Mouse (Mus musculus): ENCODE measurements at regions not wholly inside any gene's neighbourhood (a gene's known extent, or its start where the extent isn't known, plus 50 kb on each side); places are given as distances from the start of the nearest gene placed in this dataset.

DNA sequence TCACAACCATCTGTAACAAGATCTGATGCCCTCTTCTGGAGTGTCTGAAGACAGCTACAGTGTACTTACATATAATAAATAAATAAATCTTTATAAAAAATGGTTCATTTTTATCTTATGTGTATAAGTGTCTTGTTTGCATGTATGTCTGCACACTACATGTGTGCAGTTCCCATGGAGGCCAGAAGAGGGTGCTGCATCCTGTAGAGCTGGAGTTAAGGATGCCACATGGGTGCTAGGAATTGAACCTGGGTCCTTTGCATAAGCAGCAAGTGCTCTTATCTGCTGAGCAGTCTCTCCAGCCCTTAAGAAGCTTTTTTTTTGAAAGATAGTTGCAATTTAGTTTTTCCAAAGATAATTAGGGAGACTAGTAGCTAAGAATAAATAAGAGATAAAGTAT is 264.9 kb downstream of the Uaca start:
- Histone ChIP-seq H3K4me1 (replicated peaks; ENCODE audit: control insufficient read depth, insufficient read depth, low read length) (no peaks in the 10 kb centered on the region; the same call in none of the 2 replicates), H3K4me3 (ENCODE audit: low read depth, low read length) (no peak overlapping the region), H3K36me3 (ENCODE audit: control insufficient read depth, insufficient read depth, low read length) (no peaks in the 10 kb centered on the region), H3K9ac (ENCODE audit: low read depth, low read length) (no peak overlapping the region), H3K27ac (ENCODE audit: low read depth, low read length) (no peak overlapping the region), H3K9me3 (ENCODE audit: control insufficient read depth, low read length) (no peaks in the 10 kb centered on the region; the same call in 1 of the 2 replicates), H3K4me2 (no peak overlapping the region), H3K27me3 (replicated peaks; ENCODE audit: control insufficient read depth, insufficient read depth, low read length) (peaks cover 16% of the 10 kb centered on the region)
- no peak for ATAC-seq (replicated peaks; ENCODE audit: low FRiP score)
- DNase-seq (ENCODE audit: low spot score): no peak

DNA sequence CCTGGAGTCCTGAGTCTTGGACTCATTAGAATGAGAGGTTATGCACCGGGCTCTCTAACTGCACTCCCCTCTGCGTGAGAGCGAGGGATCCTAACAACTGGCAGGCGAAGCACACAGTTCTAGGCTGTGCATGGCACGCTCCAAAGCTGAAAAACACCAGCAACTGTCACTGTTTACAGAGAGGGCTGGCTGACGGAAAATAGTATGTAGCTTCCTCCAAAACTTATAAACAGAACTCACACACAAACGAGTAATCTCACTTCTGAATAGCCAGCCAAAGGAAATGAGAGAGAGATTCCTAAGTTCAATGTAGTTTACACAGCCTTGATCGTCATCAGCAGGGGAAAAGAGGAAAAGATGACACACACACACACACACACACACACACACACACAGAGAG is 266.6 kb downstream of the Uaca start:
- H3K36me3 ChIP-seq (ENCODE audit: control insufficient read depth, insufficient read depth, low read length): no peaks in the 10 kb centered on the region
- no peak overlapping the region for H3K9ac ChIP-seq (ENCODE audit: low read depth, low read length)
- H3K27ac ChIP-seq (ENCODE audit: low read depth, low read length): no peak overlapping the region
- no peaks in the 10 kb centered on the region; the same call in 1 of the 2 replicates for H3K4me1 ChIP-seq (replicated peaks; ENCODE audit: control insufficient read depth, insufficient read depth, low read length)
- ATAC-seq (replicated peaks; ENCODE audit: low FRiP score) (no peak), DNase-seq (ENCODE audit: low spot score) (no peak)
- H3K27me3 ChIP-seq (replicated peaks; ENCODE audit: control insufficient read depth, insufficient read depth, low read length): peaks cover 9% of the 10 kb centered on the region
- H3K4me2 ChIP-seq: no peak overlapping the region
- H3K9me3 ChIP-seq (ENCODE audit: control insufficient read depth, low read length): no peaks in the 10 kb centered on the region; the same call in 1 of the 2 replicates
- no peak overlapping the region for H3K4me3 ChIP-seq (ENCODE audit: low read depth, low read length)
- 68% methylated on average over 8 of the region's 8 CpGs for WGBS

DNA sequence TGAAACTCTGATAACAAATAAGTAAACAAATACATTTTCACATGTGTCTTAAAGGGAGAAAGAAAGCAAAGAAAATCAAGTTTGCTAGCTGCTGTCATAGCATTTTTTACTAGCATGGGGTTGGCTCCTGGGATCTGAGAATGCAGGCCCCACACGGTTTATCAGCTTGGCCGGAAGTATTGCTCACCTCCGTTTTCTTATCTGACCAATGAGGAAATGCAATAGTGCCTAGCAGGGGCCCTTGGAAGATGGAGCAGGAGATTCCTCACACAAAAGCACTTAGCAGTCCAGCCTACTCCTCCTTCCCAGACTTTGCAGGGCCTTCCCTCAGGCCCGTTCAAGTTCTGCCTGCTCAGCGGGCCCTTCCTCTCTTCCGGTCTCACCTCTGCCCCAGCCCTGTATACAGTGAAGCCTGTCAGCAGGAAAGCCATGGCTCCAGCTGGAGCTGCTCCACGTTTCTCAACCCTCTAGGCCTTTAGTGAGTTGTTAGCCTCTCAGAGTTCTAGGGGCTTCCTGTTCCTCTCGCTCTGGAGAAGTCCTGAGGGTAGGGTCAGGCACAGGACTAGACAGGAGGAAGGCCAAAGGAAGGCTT is 270.5 kb downstream of the Uaca start:
- Histone ChIP-seq H3K27ac (ENCODE audit: low read depth, low read length) (no peak overlapping the region), H3K4me1 (replicated peaks; ENCODE audit: control insufficient read depth, insufficient read depth, low read length) (peaks cover 4% of the 10 kb centered on the region), H3K9me3 (ENCODE audit: control insufficient read depth, low read length) (no peaks in the 10 kb centered on the region; the same call in 1 of the 2 replicates), H3K9ac (ENCODE audit: low read depth, low read length) (no peak overlapping the region), H3K4me2 (no peak overlapping the region), H3K27me3 (replicated peaks; ENCODE audit: control insufficient read depth, insufficient read depth, low read length) (0 out of 2 replicates have a peak, but pooled peaks cover 5% of the 10 kb centered on the region), H3K4me3 (ENCODE audit: low read depth, low read length) (no peak overlapping the region), H3K36me3 (ENCODE audit: control insufficient read depth, insufficient read depth, low read length) (no peaks in the 10 kb centered on the region)
- 31% methylated on average over 8 of the region's 8 CpGs for WGBS
- no peak for DNase-seq (ENCODE audit: low spot score)
- ATAC-seq (replicated peaks; ENCODE audit: low FRiP score): no peak

DNA sequence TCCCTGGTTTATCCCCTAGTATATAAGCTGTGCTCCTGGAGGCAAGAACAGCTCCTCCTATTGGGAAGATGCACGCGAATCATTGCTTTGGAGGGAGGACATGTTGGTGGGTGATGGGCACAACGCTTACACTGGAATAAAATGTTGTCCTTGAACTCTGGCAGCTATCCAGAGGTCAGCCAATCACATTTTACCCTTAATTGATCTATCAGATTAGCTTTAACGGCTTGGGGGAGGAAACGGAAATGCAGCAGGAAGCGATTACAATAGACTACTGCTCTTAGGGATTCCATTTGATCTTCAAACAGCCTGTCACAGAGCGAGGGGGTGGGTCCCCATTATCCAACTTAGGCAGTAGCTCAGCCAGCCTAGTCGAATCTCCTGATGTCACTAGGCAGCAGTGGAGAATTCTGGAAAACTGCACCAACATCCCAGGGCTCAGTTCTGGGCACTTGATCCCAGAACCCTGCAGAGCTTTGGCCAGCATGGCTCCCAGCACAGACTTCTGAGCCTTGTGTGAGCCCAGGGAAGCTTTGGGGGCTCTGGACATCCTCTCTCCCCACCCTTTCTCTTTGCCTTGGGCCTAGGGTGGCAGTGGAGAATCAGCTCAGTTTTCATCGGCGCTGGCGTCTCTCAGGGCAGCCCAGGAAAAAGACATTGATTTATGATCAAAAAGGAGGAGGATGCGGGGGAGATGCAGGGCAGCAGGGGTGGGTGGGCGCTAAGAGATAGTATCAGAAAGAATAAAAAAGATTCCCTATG is 275.4 kb downstream of the Uaca start:
- Histone ChIP-seq H3K4me3 (ENCODE audit: low read depth, low read length) (no peak overlapping the region), H3K27ac (ENCODE audit: low read depth, low read length) (no peak overlapping the region), H3K9ac (ENCODE audit: low read depth, low read length) (no peak overlapping the region), H3K4me1 (replicated peaks; ENCODE audit: control insufficient read depth, insufficient read depth, low read length) (peaks cover 4% of the 10 kb centered on the region), H3K27me3 (replicated peaks; ENCODE audit: control insufficient read depth, insufficient read depth, low read length) (no peaks in the 10 kb centered on the region; the same call in 1 of the 2 replicates), H3K9me3 (ENCODE audit: control insufficient read depth, low read length) (no peaks in the 10 kb centered on the region), H3K4me2 (no peak overlapping the region), H3K36me3 (ENCODE audit: control insufficient read depth, insufficient read depth, low read length) (no peaks in the 10 kb centered on the region)
- DNase-seq (ENCODE audit: low spot score) (no peak), ATAC-seq (replicated peaks; ENCODE audit: low FRiP score) (no peak)
- WGBS: 30% methylated on average over 13 of the region's 13 CpGs

DNA sequence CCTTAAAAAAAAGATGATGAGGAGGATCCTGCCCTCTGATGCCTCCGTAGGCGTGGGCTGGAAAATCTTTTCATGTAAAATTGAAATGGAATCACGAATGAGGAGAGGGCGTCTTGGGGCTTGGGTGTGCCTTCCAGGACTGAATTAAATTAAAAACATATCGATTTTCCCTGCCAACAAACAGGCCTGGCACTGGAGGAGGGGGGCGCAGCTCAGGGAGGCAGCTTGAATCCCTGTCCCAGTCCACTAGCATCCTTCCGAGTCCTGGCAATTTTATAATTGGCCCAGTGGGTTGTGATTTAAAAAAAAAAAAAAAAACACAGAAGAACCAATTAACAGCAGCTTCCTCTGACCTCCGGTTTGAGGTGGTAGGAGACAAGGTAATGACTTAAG is 276.0 kb downstream of the Uaca start:
- Histone ChIP-seq H3K4me2 (no peak overlapping the region), H3K27ac (ENCODE audit: low read depth, low read length) (no peak overlapping the region), H3K9me3 (ENCODE audit: control insufficient read depth, low read length) (no peaks in the 10 kb centered on the region), H3K36me3 (ENCODE audit: control insufficient read depth, insufficient read depth, low read length) (no peaks in the 10 kb centered on the region), H3K9ac (ENCODE audit: low read depth, low read length) (no peak overlapping the region), H3K27me3 (replicated peaks; ENCODE audit: control insufficient read depth, insufficient read depth, low read length) (no peaks in the 10 kb centered on the region; the same call in 1 of the 2 replicates), H3K4me1 (replicated peaks; ENCODE audit: control insufficient read depth, insufficient read depth, low read length) (peaks cover 4% of the 10 kb centered on the region), H3K4me3 (ENCODE audit: low read depth, low read length) (no peak overlapping the region)
- DNase-seq (ENCODE audit: low spot score) (no peak), ATAC-seq (replicated peaks; ENCODE audit: low FRiP score) (no peak)
- 64% methylated on average over 8 of the region's 8 CpGs for WGBS

DNA sequence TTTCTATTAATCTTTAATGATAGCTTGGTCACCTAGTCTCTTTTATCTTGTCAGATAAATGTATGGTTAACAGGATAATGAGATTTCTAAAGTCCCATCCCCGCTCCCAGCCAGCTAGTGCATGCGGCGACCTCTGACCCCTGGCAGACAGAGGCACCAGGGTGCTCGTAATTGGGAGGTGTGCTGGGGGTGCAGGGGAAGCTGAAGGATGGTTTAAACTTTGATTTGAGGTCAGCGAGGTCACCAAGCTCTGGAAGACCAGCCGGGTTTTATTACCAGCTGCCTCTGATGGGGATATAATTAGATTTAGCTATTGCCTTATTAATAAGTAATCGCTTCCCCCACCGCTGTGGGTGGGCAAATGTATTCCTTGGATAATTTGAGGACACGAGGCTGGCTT is 276.5 kb downstream of the Uaca start:
- Histone ChIP-seq H3K36me3 (ENCODE audit: control insufficient read depth, insufficient read depth, low read length) (no peaks in the 10 kb centered on the region), H3K9ac (ENCODE audit: low read depth, low read length) (no peak overlapping the region), H3K27me3 (replicated peaks; ENCODE audit: control insufficient read depth, insufficient read depth, low read length) (no peaks in the 10 kb centered on the region; the same call in 1 of the 2 replicates), H3K4me3 (ENCODE audit: low read depth, low read length) (no peak overlapping the region), H3K4me1 (replicated peaks; ENCODE audit: control insufficient read depth, insufficient read depth, low read length) (peaks cover 4% of the 10 kb centered on the region), H3K9me3 (ENCODE audit: control insufficient read depth, low read length) (no peaks in the 10 kb centered on the region), H3K27ac (ENCODE audit: low read depth, low read length) (no peak overlapping the region), H3K4me2 (no peak overlapping the region)
- DNase-seq (ENCODE audit: low spot score) (no peak), ATAC-seq (replicated peaks; ENCODE audit: low FRiP score) (no peak)
- 48% methylated on average over 9 of the region's 9 CpGs for WGBS

DNA sequence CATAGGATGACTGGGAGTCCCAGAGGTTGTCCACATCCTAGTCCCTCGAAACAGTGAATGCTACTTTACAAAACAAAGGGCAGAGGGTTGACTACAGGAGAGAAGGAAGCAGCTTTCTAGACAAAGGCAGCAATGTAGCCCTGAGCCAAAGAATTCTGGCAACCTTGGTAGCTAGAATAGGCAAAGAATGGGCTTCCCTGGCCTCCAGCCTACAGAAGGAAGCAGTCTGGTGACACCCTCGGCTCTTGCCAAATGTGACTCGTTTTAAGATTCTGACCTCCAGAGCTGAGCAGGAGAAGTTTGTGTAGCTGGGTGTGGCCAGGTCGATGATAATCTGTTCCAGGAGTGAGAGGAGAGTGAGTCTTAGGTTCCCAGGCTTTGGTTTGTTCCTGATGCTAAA is 279.1 kb downstream of the Uaca start:
- no peak for ATAC-seq (replicated peaks; ENCODE audit: low FRiP score)
- Histone ChIP-seq H3K4me2 (no peak overlapping the region), H3K4me1 (replicated peaks; ENCODE audit: control insufficient read depth, insufficient read depth, low read length) (peaks cover 4% of the 10 kb centered on the region), H3K4me3 (ENCODE audit: low read depth, low read length) (no peak overlapping the region), H3K9ac (ENCODE audit: low read depth, low read length) (no peak overlapping the region), H3K9me3 (ENCODE audit: control insufficient read depth, low read length) (no peaks in the 10 kb centered on the region), H3K27ac (ENCODE audit: low read depth, low read length) (no peak overlapping the region), H3K36me3 (ENCODE audit: control insufficient read depth, insufficient read depth, low read length) (no peaks in the 10 kb centered on the region), H3K27me3 (replicated peaks; ENCODE audit: control insufficient read depth, insufficient read depth, low read length) (no peaks in the 10 kb centered on the region; the same call in 1 of the 2 replicates)
- WGBS: 58% methylated on average over 4 of the region's 4 CpGs
- no peak for DNase-seq (ENCODE audit: low spot score)

DNA sequence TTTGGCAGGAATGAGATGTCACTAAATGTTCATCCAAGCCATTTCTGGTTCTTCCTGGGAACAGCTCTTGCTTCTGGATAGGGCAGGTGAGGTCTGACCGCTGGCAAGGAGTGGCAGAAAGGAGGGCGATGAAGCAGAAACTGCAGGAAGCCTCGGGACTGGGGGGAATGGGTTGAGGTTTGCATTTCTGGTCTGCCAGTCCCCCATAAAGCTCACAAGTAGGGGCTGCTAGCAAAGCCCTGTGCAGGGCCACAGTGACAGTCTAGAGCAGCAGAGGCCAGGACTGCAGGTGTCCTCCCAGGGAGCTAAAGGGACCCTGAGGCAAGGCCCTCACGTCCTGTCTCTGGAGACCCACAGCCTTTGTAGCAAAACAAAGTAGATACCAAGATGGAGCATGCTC is 280.7 kb downstream of the Uaca start:
- H3K9me3 ChIP-seq (ENCODE audit: control insufficient read depth, low read length): no peaks in the 10 kb centered on the region
- no peaks in the 10 kb centered on the region for H3K36me3 ChIP-seq (ENCODE audit: control insufficient read depth, insufficient read depth, low read length)
- no peak overlapping the region for H3K27ac ChIP-seq (ENCODE audit: low read depth, low read length)
- WGBS: 81% methylated on average over 4 of the region's 4 CpGs
- DNase-seq (ENCODE audit: low spot score): no peak
- ATAC-seq (replicated peaks; ENCODE audit: low FRiP score): no peak
- no peak overlapping the region for H3K9ac ChIP-seq (ENCODE audit: low read depth, low read length)
- no peaks in the 10 kb centered on the region; the same call in 1 of the 2 replicates for H3K27me3 ChIP-seq (replicated peaks; ENCODE audit: control insufficient read depth, insufficient read depth, low read length)
- H3K4me2 ChIP-seq: no peak overlapping the region
- H3K4me1 ChIP-seq (replicated peaks; ENCODE audit: control insufficient read depth, insufficient read depth, low read length): no peaks in the 10 kb centered on the region; the same call in 1 of the 2 replicates
- no peak overlapping the region for H3K4me3 ChIP-seq (ENCODE audit: low read depth, low read length)

DNA sequence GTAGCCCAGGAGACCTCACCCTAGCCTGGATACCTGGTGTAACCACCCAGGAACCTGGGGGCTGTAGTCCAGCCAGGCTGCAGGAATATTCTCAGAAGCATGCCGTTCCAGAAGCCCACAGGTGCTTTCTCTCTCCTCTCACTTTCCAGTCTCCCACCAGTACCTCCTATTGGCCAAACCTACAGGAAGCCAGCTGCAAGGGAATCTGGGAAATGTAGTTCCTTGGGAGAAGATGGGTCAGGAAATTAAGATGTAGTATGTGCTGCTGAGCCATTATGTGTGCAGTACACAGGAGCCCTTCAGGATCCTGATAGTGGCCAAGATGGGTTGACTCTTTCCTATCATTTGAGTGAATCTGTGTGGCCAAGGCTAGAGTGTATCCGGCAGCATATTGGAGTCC is 282.8 kb downstream of the Uaca start:
- DNase-seq (ENCODE audit: low spot score): no peak
- H3K9ac ChIP-seq (ENCODE audit: low read depth, low read length): no peak overlapping the region
- no peaks in the 10 kb centered on the region for H3K36me3 ChIP-seq (ENCODE audit: control insufficient read depth, insufficient read depth, low read length)
- no peak overlapping the region for H3K4me2 ChIP-seq
- no peak for ATAC-seq (replicated peaks; ENCODE audit: low FRiP score)
- H3K9me3 ChIP-seq (ENCODE audit: control insufficient read depth, low read length): no peaks in the 10 kb centered on the region
- H3K27ac ChIP-seq (ENCODE audit: low read depth, low read length): no peak overlapping the region
- 67% methylated on average over 2 of the region's 2 CpGs for WGBS
- peaks cover 5% of the 10 kb centered on the region; the same call in 1 of the 2 replicates for H3K27me3 ChIP-seq (replicated peaks; ENCODE audit: control insufficient read depth, insufficient read depth, low read length)
- H3K4me3 ChIP-seq (ENCODE audit: low read depth, low read length): no peak overlapping the region
- H3K4me1 ChIP-seq (replicated peaks; ENCODE audit: control insufficient read depth, insufficient read depth, low read length): no peaks in the 10 kb centered on the region
